Mouse (Mus musculus): ENCODE measurements around the gene Mroh2a. TPM values are rescaled to one million over a fixed set of nuclear protein-coding genes. Genes with fewer than 3 reads are reported as not detected.
A peak's percentile ranks its signal among the peaks of the same experiment; 100 is the strongest.

Mroh2a gene
- polyA plus RNA-seq, 1 experiment from 2014 or later = 0.88 TPM

- Histone ChIP-seq H3K9me3 (0 out of 2 replicates have a peak, but pooled peaks cover 6% of the 10 kb centered on the region), H3K27ac (no peak overlapping the region), H3K4me1 (replicated peaks) (no peaks in the 10 kb centered on the region), H3K36me3 (no peaks in the 10 kb centered on the region), H3K9ac (no peak overlapping the region), H3K27me3 (replicated peaks) (no peaks in the 10 kb centered on the region), H3K4me2 (replicated peaks) (no peak overlapping the region), H3K4me3 (replicated peaks) (no peak overlapping the region)
- 63% methylated on average over 7 of the region's 7 CpGs for WGBS
- ATAC-seq = no peak
These were observed 58.1 kb downstream of the Mroh2a start for GRCm38 (mm10) chr1:88284946-88285320.

GRCm38 (mm10) chr1:88285652-88286051 lies 58.9 kb downstream of the Mroh2a start:
- H3K27me3 ChIP-seq (replicated peaks) = no peaks in the 10 kb centered on the region
- ATAC-seq = no peak
- 59% methylated on average over 5 of the region's 5 CpGs for WGBS

GRCm38 (mm10) chr1:88286136-88286845 lies 59.5 kb downstream of the Mroh2a start:
- H3K4me2 ChIP-seq (replicated peaks) = no peak overlapping the region
- H3K4me3 ChIP-seq (replicated peaks) = no peak overlapping the region
- H3K36me3 ChIP-seq = no peaks in the 10 kb centered on the region
- H3K27me3 ChIP-seq (replicated peaks) = no peaks in the 10 kb centered on the region
- H3K4me1 ChIP-seq (replicated peaks) = no peaks in the 10 kb centered on the region
- H3K27ac ChIP-seq = no peak overlapping the region
- no peak overlapping the region for H3K9ac ChIP-seq
- H3K9me3 ChIP-seq = 0 out of 2 replicates have a peak, but pooled peaks cover 6% of the 10 kb centered on the region
- WGBS = 81% methylated on average over 15 of the region's 15 CpGs
- ATAC-seq = no peak

More at GRCm38 (mm10) chr1:88285652-88286051, 58.9 kb downstream of the Mroh2a start:
- Histone ChIP-seq H3K9ac (no peak overlapping the region), H3K9me3 (0 out of 2 replicates have a peak, but pooled peaks cover 6% of the 10 kb centered on the region), H3K36me3 (no peaks in the 10 kb centered on the region), H3K4me2 (replicated peaks) (no peak overlapping the region), H3K4me1 (replicated peaks) (no peaks in the 10 kb centered on the region), H3K4me3 (replicated peaks) (no peak overlapping the region), H3K27ac (no peak overlapping the region)

GRCm38 (mm10) chr1:88286887-88287696 lies 60.3 kb downstream of the Mroh2a start:
- Histone ChIP-seq H3K4me2 (replicated peaks) (no peak overlapping the region), H3K27ac (no peak overlapping the region), H3K4me1 (replicated peaks) (no peaks in the 10 kb centered on the region), H3K27me3 (replicated peaks) (no peaks in the 10 kb centered on the region), H3K4me3 (replicated peaks) (no peak overlapping the region), H3K9ac (no peak overlapping the region), H3K9me3 (0 out of 2 replicates have a peak, but pooled peaks cover 10% of the 10 kb centered on the region), H3K36me3 (no peaks in the 10 kb centered on the region)
- 75% methylated on average over 13 of the region's 13 CpGs for WGBS
- no peak for ATAC-seq

- no peak overlapping the region for H3K4me3 ChIP-seq (replicated peaks)
- no peak overlapping the region for H3K4me2 ChIP-seq (replicated peaks)
- ATAC-seq = peak; percentile 40
- no peaks in the 10 kb centered on the region for H3K36me3 ChIP-seq
- WGBS = 32% methylated on average over 5 of the region's 5 CpGs
- no peaks in the 10 kb centered on the region for H3K4me1 ChIP-seq (replicated peaks)
- no peak overlapping the region for H3K27ac ChIP-seq
- no peaks in the 10 kb centered on the region for H3K27me3 ChIP-seq (replicated peaks)
- no peak overlapping the region for H3K9ac ChIP-seq
- H3K9me3 ChIP-seq = 0 out of 2 replicates have a peak, but pooled peaks cover 10% of the 10 kb centered on the region
These were observed 60.9 kb downstream of the Mroh2a start for GRCm38 (mm10) chr1:88287697-88287980.

GRCm38 (mm10) chr1:88288056-88288788 lies 61.4 kb downstream of the Mroh2a start:
- Histone ChIP-seq H3K4me1 (replicated peaks) (no peaks in the 10 kb centered on the region), H3K4me2 (replicated peaks) (no peak overlapping the region), H3K36me3 (no peaks in the 10 kb centered on the region), H3K9me3 (0 out of 2 replicates have a peak, but pooled peaks cover 10% of the 10 kb centered on the region), H3K27me3 (replicated peaks) (no peaks in the 10 kb centered on the region), H3K9ac (no peak overlapping the region), H3K27ac (no peak overlapping the region), H3K4me3 (replicated peaks) (no peak overlapping the region)
- 34% methylated on average over 3 of the region's 3 CpGs for WGBS
- ATAC-seq = peak; percentile 79

GRCm38 (mm10) chr1:88288789-88289127 lies 62.0 kb downstream of the Mroh2a start:
- no peak for ATAC-seq
- no peak overlapping the region for H3K4me2 ChIP-seq (replicated peaks)
- no peak overlapping the region for H3K4me3 ChIP-seq (replicated peaks)
- H3K9me3 ChIP-seq = 0 out of 2 replicates have a peak, but pooled peaks cover 10% of the 10 kb centered on the region
- H3K27ac ChIP-seq = no peak overlapping the region
- H3K27me3 ChIP-seq (replicated peaks) = no peaks in the 10 kb centered on the region
- H3K4me1 ChIP-seq (replicated peaks) = no peaks in the 10 kb centered on the region
- H3K9ac ChIP-seq = no peak overlapping the region
- 76% methylated on average over 3 of the region's 3 CpGs for WGBS
- H3K36me3 ChIP-seq = no peaks in the 10 kb centered on the region

- WGBS = 46% methylated on average over 2 of the region's 2 CpGs
- no peaks in the 10 kb centered on the region for H3K27me3 ChIP-seq (replicated peaks)
- no peaks in the 10 kb centered on the region for H3K36me3 ChIP-seq
- H3K9ac ChIP-seq = no peak overlapping the region
- H3K27ac ChIP-seq = no peak overlapping the region
- no peaks in the 10 kb centered on the region for H3K4me1 ChIP-seq (replicated peaks)
- no peak overlapping the region for H3K4me3 ChIP-seq (replicated peaks)
- H3K9me3 ChIP-seq = 0 out of 2 replicates have a peak, but pooled peaks cover 10% of the 10 kb centered on the region
- H3K4me2 ChIP-seq (replicated peaks) = no peak overlapping the region
- no peak for ATAC-seq
These were observed 62.4 kb downstream of the Mroh2a start for GRCm38 (mm10) chr1:88289152-88289551.

- 42% methylated on average over 4 of the region's 4 CpGs for WGBS
- no peak for ATAC-seq
- Histone ChIP-seq H3K36me3 (no peaks in the 10 kb centered on the region), H3K4me2 (replicated peaks) (no peak overlapping the region), H3K9ac (no peak overlapping the region), H3K27ac (no peak overlapping the region), H3K9me3 (0 out of 2 replicates have a peak, but pooled peaks cover 10% of the 10 kb centered on the region), H3K4me3 (replicated peaks) (no peak overlapping the region), H3K4me1 (replicated peaks) (no peaks in the 10 kb centered on the region), H3K27me3 (replicated peaks) (no peaks in the 10 kb centered on the region)
These were observed 63.1 kb downstream of the Mroh2a start for GRCm38 (mm10) chr1:88289917-88290316.

- ATAC-seq = no peak
- H3K36me3 ChIP-seq = no peaks in the 10 kb centered on the region
- WGBS = 61% methylated on average over 1 of the region's 1 CpGs
These were observed 63.7 kb downstream of the Mroh2a start for GRCm38 (mm10) chr1:88290511-88290910.

GRCm38 (mm10) chr1:88291409-88292005 lies 64.7 kb downstream of the Mroh2a start:
- Histone ChIP-seq H3K9me3 (peaks cover 13% of the 10 kb centered on the region; the same call in 1 of the 2 replicates), H3K36me3 (no peaks in the 10 kb centered on the region), H3K27ac (no peak overlapping the region), H3K4me3 (replicated peaks) (no peak overlapping the region), H3K9ac (no peak overlapping the region), H3K27me3 (replicated peaks) (no peaks in the 10 kb centered on the region), H3K4me1 (replicated peaks) (no peaks in the 10 kb centered on the region), H3K4me2 (replicated peaks) (no peak overlapping the region)
- WGBS = 62% methylated on average over 3 of the region's 3 CpGs
- no peak for ATAC-seq

More at GRCm38 (mm10) chr1:88290511-88290910, 63.7 kb downstream of the Mroh2a start:
- no peaks in the 10 kb centered on the region for H3K27me3 ChIP-seq (replicated peaks)
- no peak overlapping the region for H3K27ac ChIP-seq
- H3K9ac ChIP-seq = no peak overlapping the region
- H3K9me3 ChIP-seq = 0 out of 2 replicates have a peak, but pooled peaks cover 10% of the 10 kb centered on the region
- H3K4me2 ChIP-seq (replicated peaks) = no peak overlapping the region
- no peaks in the 10 kb centered on the region for H3K4me1 ChIP-seq (replicated peaks)
- H3K4me3 ChIP-seq (replicated peaks) = no peak overlapping the region

- WGBS = 55% methylated on average over 2 of the region's 2 CpGs
- no peak for ATAC-seq
- H3K9me3 ChIP-seq = peaks cover 13% of the 10 kb centered on the region; the same call in 1 of the 2 replicates
- H3K27ac ChIP-seq = no peak overlapping the region
- no peak overlapping the region for H3K4me2 ChIP-seq (replicated peaks)
- H3K36me3 ChIP-seq = no peaks in the 10 kb centered on the region
- no peaks in the 10 kb centered on the region for H3K4me1 ChIP-seq (replicated peaks)
- H3K4me3 ChIP-seq (replicated peaks) = no peak overlapping the region
- no peak overlapping the region for H3K9ac ChIP-seq
- H3K27me3 ChIP-seq (replicated peaks) = no peaks in the 10 kb centered on the region
These were observed 65.3 kb downstream of the Mroh2a start for GRCm38 (mm10) chr1:88292057-88292456.
